Mouse (Mus musculus) small intestine, adult 2 months (tissue): Measurements from ENCODE around the gene Parp9.

ENCODE experiments used
- CTCF ChIP-seq: fragments of 200-500 bp; IDR thresholded peaks from 2 replicates; pipeline ENCODE4 v1.5.1; 2012; ENCODE audit warnings: low read depth, mild to moderate bottlenecking, control low read depth, inconsistent platforms, low read length, moderate library complexity, mixed read lengths; ENCODE audit not compliant: insufficient replicate concordance, insufficient read length; ENCODE audit errors: extremely low read depth
- POLR2A ChIP-seq: fragments of 200-500 bp; IDR thresholded peaks from 2 replicates; pipeline ENCODE4 v1.6.1; 2012; ENCODE audit warnings: low read depth, mild to moderate bottlenecking, control low read depth, inconsistent platforms, low read length, moderate library complexity

DNA sequence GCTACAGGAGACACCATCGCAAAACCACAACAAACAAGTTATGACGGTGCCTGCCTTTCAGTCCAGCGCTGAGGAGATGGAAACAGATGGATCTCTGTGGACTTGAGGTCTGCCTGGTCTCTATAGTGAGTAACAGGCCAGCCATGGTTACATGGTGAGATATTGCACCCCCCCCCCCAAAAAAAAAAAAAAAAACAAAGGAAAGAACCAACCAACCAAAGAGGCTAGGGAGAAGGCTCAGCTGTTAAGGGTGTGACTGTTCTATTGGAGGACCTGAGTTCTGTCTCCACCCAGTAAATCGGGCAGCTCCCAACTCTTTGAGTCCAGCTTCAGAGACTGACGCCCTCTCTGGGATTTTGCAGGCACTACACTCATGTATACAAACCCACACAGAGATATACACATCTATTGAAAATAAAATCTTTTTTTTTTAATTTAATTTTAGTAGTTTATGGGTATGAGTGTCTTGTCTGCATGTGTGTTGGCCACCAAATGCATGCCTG, 14.4 kb downstream of the Parp9 start:
- no peak for TF ChIP-seq POLR2A
- no peak for TF ChIP-seq CTCF
